Mouse (Mus musculus) liver, postnatal 0 days (tissue): ENCODE data around the gene Copb1. TPM values are rescaled to one million over a fixed set of nuclear protein-coding genes. Genes with fewer than 3 reads are reported as not detected.
A peak's percentile ranks its signal among the peaks of the same experiment; 100 is the strongest.

ENCODE experiments used
- ATAC-seq: fragments of 200-750 bp; cut with Nextera tagmentation; 2 replicates; pipeline ENCODE4 v1.8.0; 2017; ENCODE audit warnings: mild to moderate bottlenecking, moderate library complexity
- DNase-seq: peaks from one replicate; pipeline ENCODE4 v3.0.0-alpha.2; 2016
- H3K27ac ChIP-seq: fragments of 300-500 bp; sonication (generic); 2 replicates; pipeline ENCODE4 v1.5.1; 2014; ENCODE audit warnings: antibody characterized with exemption, moderate library complexity, mild to moderate bottlenecking, low read depth
- H3K27me3 ChIP-seq: fragments of 300-500 bp; sonication (generic); 2 replicates; pipeline ENCODE4 v1.6.1; 2014; ENCODE audit warnings: low read length, control low read depth, mixed read lengths; ENCODE audit not compliant: insufficient read depth
- H3K36me3 ChIP-seq: fragments of 300-500 bp; sonication (generic); replicated peaks from 2 replicates; pipeline ENCODE4 v1.6.1; 2014; ENCODE audit warnings: mild to moderate bottlenecking, control low read depth, low read length, moderate library complexity, mixed read lengths; ENCODE audit not compliant: insufficient read depth
- H3K4me1 ChIP-seq: fragments of 300-500 bp; sonication (generic); 2 replicates; pipeline ENCODE4 v1.6.1; 2014; ENCODE audit warnings: antibody characterized with exemption, mild to moderate bottlenecking, control low read depth; ENCODE audit not compliant: insufficient read depth
- H3K4me2 ChIP-seq: fragments of 300-500 bp; sonication (generic); 2 replicates; pipeline ENCODE4 v1.6.1; 2014; ENCODE audit warnings: low read depth, mild to moderate bottlenecking, low read length, moderate library complexity, mixed read lengths
- H3K4me3 ChIP-seq: fragments of 300-500 bp; sonication (generic); 2 replicates; pipeline ENCODE4 v1.5.1; 2014; ENCODE audit warnings: low read depth, low read length
- H3K9ac ChIP-seq: fragments of 300-500 bp; sonication (generic); replicated peaks from 2 replicates; pipeline ENCODE4 v1.6.1; 2014; ENCODE audit warnings: mild to moderate bottlenecking, moderate library complexity
- H3K9me3 ChIP-seq: fragments of 300-500 bp; sonication (generic); 2 replicates; pipeline ENCODE4 v1.6.1; 2016; ENCODE audit warnings: mild to moderate bottlenecking, control low read depth, low read length, mixed read lengths
- CTCF ChIP-seq: sonication (generic); IDR thresholded peaks from 2 replicates; pipeline ENCODE4 v1.5.1; 2016; ENCODE audit warnings: antibody characterized with exemption, low read depth
- EP300 ChIP-seq: IDR thresholded peaks from 2 replicates; pipeline ENCODE4 v1.6.1; 2016; ENCODE audit warnings: antibody characterized with exemption, low read depth, mild to moderate bottlenecking
- WGBS: fragments of 180-500 bp; shearing (Covaris S2); extraction: QIAGEN DNeasy Blood & Tissue Kit; methylation state at CpG from one replicate; pipeline ENCODE4 v1.1.7; 2014; ENCODE audit not compliant: insufficient replicate concordance; 5-methylcytosine and 5-hydroxymethylcytosine counted together
- polyA plus RNA-seq: library from polyadenylated mRNA; unstranded; fragments of >200 nt; fragmentation: Nextera tagmentation; extraction: Ambion mirVana; gene quantifications from 2 replicates; pipeline ENCODE4 v1.2.1, GENCODE M21; 2015

Copb1 gene
- polyA plus RNA-seq, 1 experiment from 2014 or later, result 51.4 TPM

GRCm38 (mm10) chr7:114276005-114276752 is 21.7 kb upstream of the Copb1 start, which contains the start of gene Psma1:
TSS of gene Psma1 (minus strand) at chr7:114276118.
- peak within 1 kb of the TSS; percentile 85 for H3K4me3 ChIP-seq
- TF ChIP-seq EP300, result no peak
- TF ChIP-seq CTCF, result peak; percentile 75
- H3K9ac ChIP-seq, result peak within 1 kb of the TSS; percentile 89
- peak; percentile 96 for DNase-seq
- no peaks in the 10 kb centered on the region for H3K9me3 ChIP-seq
- peaks cover 23% of the 10 kb centered on the region for H3K36me3 ChIP-seq
- H3K27me3 ChIP-seq, result no peaks in the 10 kb centered on the region
- peak within 1 kb of the TSS; percentile 73 for H3K27ac ChIP-seq
- ATAC-seq, result peak; percentile 98
- under 1% methylated on average over 39 of the region's 39 CpGs for WGBS
- H3K4me2 ChIP-seq, result peak within 1 kb of the TSS; percentile 87
- peaks cover 10% of the 10 kb centered on the region for H3K4me1 ChIP-seq

- Histone ChIP-seq H3K27me3 (no peaks in the 10 kb centered on the region), H3K9me3 (no peaks in the 10 kb centered on the region), H3K9ac (peak overlapping the region; percentile 89), H3K4me1 (peaks cover 10% of the 10 kb centered on the region), H3K36me3 (peaks cover 30% of the 10 kb centered on the region), H3K4me2 (peak overlapping the region; percentile 87), H3K27ac (peak overlapping the region; percentile 73), H3K4me3 (peak overlapping the region; percentile 85)
- under 1% methylated on average over 24 of the region's 24 CpGs for WGBS
- DNase-seq, result no peak
- TF ChIP-seq CTCF (no peak), EP300 (no peak; the same call in 1 of the 2 replicates)
- peak; percentile 80 for ATAC-seq
Observed at GRCm38 (mm10) chr7:114275372-114276004, 21.0 kb upstream of the Copb1 start.

- Histone ChIP-seq H3K4me2 (no peak overlapping the region), H3K27me3 (no peaks in the 10 kb centered on the region), H3K36me3 (peaks cover 87% of the 10 kb centered on the region), H3K27ac (no peak overlapping the region), H3K9me3 (no peaks in the 10 kb centered on the region), H3K9ac (no peak overlapping the region), H3K4me3 (no peak overlapping the region), H3K4me1 (no peaks in the 10 kb centered on the region)
- 93% methylated on average over 5 of the region's 5 CpGs for WGBS
- DNase-seq, result no peak
- ATAC-seq, result no peak
- TF ChIP-seq EP300, result no peak
- no peak for TF ChIP-seq CTCF
Observed at GRCm38 (mm10) chr7:114268446-114268845, 13.9 kb upstream of the Copb1 start.

- ATAC-seq, result no peak
- 89% methylated on average over 3 of the region's 3 CpGs for WGBS
Observed at GRCm38 (mm10) chr7:114251684-114252083, 2.8 kb downstream of the Copb1 start.

GRCm38 (mm10) chr7:114233980-114234379 is 20.5 kb downstream of the Copb1 start:
- peaks cover 57% of the 10 kb centered on the region for H3K36me3 ChIP-seq
- no peak for TF ChIP-seq CTCF
- no peak for TF ChIP-seq EP300
- DNase-seq (no peak), ATAC-seq (no peak)
- H3K27ac ChIP-seq, result no peak overlapping the region
- H3K27me3 ChIP-seq, result no peaks in the 10 kb centered on the region
- WGBS, result 74% methylated on average over 7 of the region's 7 CpGs
- no peaks in the 10 kb centered on the region for H3K9me3 ChIP-seq
- H3K4me1 ChIP-seq, result no peaks in the 10 kb centered on the region
- H3K9ac ChIP-seq, result no peak overlapping the region
- no peak overlapping the region for H3K4me2 ChIP-seq
- H3K4me3 ChIP-seq, result no peak overlapping the region

More at GRCm38 (mm10) chr7:114251684-114252083, 2.8 kb downstream of the Copb1 start:
- no peak for TF ChIP-seq EP300
- TF ChIP-seq CTCF, result peak; percentile 47
- H3K9me3 ChIP-seq, result no peaks in the 10 kb centered on the region
- H3K9ac ChIP-seq, result no peak overlapping the region
- no peak overlapping the region for H3K4me2 ChIP-seq
- no peak for DNase-seq
- peaks cover 31% of the 10 kb centered on the region for H3K36me3 ChIP-seq
- H3K27me3 ChIP-seq, result no peaks in the 10 kb centered on the region
- peaks cover 5% of the 10 kb centered on the region; the same call in 1 of the 2 replicates for H3K4me1 ChIP-seq
- no peak overlapping the region for H3K27ac ChIP-seq
- no peak overlapping the region for H3K4me3 ChIP-seq

- Histone ChIP-seq H3K27ac (no peak overlapping the region), H3K9me3 (no peaks in the 10 kb centered on the region), H3K9ac (no peak overlapping the region), H3K4me3 (no peak overlapping the region), H3K27me3 (no peaks in the 10 kb centered on the region), H3K4me1 (no peaks in the 10 kb centered on the region), H3K36me3 (peaks cover 59% of the 10 kb centered on the region), H3K4me2 (no peak overlapping the region)
- TF ChIP-seq CTCF (0 out of 2 replicates have a peak, but pooled peaks have one; percentile 20), EP300 (no peak)
- ATAC-seq (no peak), DNase-seq (no peak)
- 81% methylated on average over 7 of the region's 7 CpGs for WGBS
Observed at GRCm38 (mm10) chr7:114232982-114233381, 21.5 kb downstream of the Copb1 start.
